Mouse (Mus musculus) liver, embryonic 18 days (tissue): ENCODE measurements around the gene Methig1. TPM values are rescaled to one million over a fixed set of nuclear protein-coding genes. Genes with fewer than 3 reads are reported as not detected.

ENCODE experiments used
- polyA plus RNA-seq: library from polyadenylated mRNA; depleted of rRNA; stranded (reverse); fragments of >200 nt; gene quantifications from 2 replicates; pipeline ENCODE4 v1.2.3, GENCODE M21; 2012; rRNA removed

Methig1 gene
- polyA plus RNA-seq, result 0.20 and 0.24 TPM in 2 replicates

GRCm38 (mm10) chr15:100352711-100353250 is at the start of gene Methig1, which contains the start of gene Mettl7a2:
Gene Methig1, plus strand, starts transcription at chr15:100353149.
Gene Mettl7a2, plus strand, starts transcription at chr15:100353200.

GRCm38 (mm10) chr15:100304019-100304991 is 48.6 kb upstream of the Methig1 start, which contains the start of gene Mettl7a1:
Gene Mettl7a1, plus strand, starts transcription at chr15:100304140.

GRCm38 (mm10) chr15:100334629-100335028 is 18.3 kb upstream of the Methig1 start, which contains the start of gene Mettl7a3:
Gene Mettl7a3, plus strand, starts transcription at chr15:100334929.

GRCm38 (mm10) chr15:100364242-100364641 is 11.3 kb downstream of the Methig1 start, which contains the start of gene Higd1c:
Gene Higd1c, plus strand, starts transcription at chr15:100364542.

DNA sequence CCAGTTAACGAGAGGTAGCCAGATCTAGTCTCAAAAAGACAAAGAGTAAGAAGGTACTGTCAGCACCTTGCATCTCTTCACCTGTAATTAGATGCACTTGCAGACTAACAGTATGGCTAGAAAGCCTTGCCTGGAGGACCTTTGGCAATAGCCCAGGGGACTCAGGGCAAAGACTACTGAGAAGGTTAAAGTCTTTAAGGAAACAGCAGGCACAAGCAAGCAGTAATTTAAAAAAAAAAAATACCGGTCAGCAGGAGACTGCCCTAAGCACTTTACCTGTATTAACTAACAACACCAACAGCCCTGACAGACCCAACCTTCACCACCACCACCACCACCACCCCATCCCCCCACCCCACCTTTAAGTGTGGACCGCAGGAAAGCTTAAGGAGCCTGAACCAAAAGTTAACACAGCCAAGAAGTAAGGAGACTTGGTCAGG is 68.8 kb downstream of the Methig1 start, which contains the start of gene Gm5475:
Gm5475 (plus strand) TSS at position 390 of the 440 bp plus-strand sequence.

DNA sequence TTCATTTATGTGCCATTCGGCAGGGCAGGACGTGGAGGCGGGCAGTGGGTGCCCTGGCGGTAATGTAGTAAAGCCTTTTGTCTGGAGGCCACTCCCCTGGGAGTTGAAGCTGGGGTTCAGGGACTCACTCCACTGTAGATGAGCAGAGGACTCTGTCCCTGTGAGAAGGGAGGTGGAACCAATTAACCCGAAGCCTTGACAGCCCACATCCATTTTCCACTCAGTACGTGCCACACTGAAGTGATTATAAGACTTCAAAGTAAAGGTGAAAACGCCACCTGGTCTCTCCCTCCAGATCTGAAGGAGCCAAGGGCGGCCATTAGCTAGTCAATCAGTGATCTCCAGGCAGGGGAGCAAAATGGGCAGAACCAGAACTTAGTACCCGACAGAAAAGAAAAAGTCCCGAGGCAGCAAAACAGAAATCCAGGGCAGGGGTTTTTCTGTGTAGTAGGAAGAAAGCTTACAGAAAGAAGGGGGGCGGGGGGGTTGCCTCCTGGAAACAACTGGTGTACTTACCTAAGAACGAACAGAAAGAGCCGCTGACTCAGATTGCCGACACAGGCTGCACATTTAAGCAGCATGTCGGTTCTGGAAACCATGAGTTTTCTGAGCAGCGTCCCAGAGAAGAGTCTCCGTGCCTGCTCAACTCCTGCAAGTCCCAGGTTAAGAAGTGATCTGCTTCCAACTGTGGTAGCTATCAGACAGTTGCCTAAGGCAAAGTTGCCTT is 71.6 kb downstream of the Methig1 start, which contains the start of gene Slc11a2:
Slc11a2 (minus strand) TSS at position 677 of the 727 bp plus-strand sequence.

Other genes starting within 250 kb of the Methig1 start
- gene Atf1, start 125.3 kb upstream of the Methig1 start, polyA plus RNA-seq, result 22.0 and 23.4 TPM in 2 replicates
- gene Tmprss12, start 72.3 kb upstream of the Methig1 start, polyA plus RNA-seq, result not detected in 2 replicates
- 41.8 and 48.6 TPM in 2 replicates for gene Mettl7a1, start 49.0 kb upstream of the Methig1 start, polyA plus RNA-seq
- not detected in 2 replicates for gene Mettl7a3, start 18.2 kb upstream of the Methig1 start, polyA plus RNA-seq
- 0.02 TPM in 2 replicates for gene Mettl7a2, start 51 bp downstream of the Methig1 start, polyA plus RNA-seq
- gene Higd1c, start 11.4 kb downstream of the Methig1 start, polyA plus RNA-seq, result not detected in 2 replicates
- gene Gm5475, start 69.0 kb downstream of the Methig1 start, polyA plus RNA-seq, result 0.02 TPM in 1 of 2 replicates, not detected in the other
- gene Slc11a2, start 71.9 kb downstream of the Methig1 start, polyA plus RNA-seq, result 23.7 and 25.7 TPM in 2 replicates
- gene Letmd1, start 115.9 kb downstream of the Methig1 start, polyA plus RNA-seq, result 36.6 and 45.0 TPM in 2 replicates
- 0.97 and 1.1 TPM in 2 replicates for gene Csrnp2, start 142.3 kb downstream of the Methig1 start, polyA plus RNA-seq
- gene Tfcp2, start 198.9 kb downstream of the Methig1 start, polyA plus RNA-seq, result 2.9 and 3.3 TPM in 2 replicates
- 1.00 and 1.2 TPM in 2 replicates for gene Pou6f1, start 246.8 kb downstream of the Methig1 start, polyA plus RNA-seq